Mouse (Mus musculus) kidney, postnatal 36 days (tissue): ENCODE results near the gene Adamtsl3.
A peak's percentile ranks its signal among the peaks of the same experiment; 100 is the strongest.

Source experiments
- DNase-seq, 2 experiments: peaks; one replicate each; pipeline ENCODE4 v3.0.0; 2021 to 2022; ENCODE audit warnings: mixed read lengths in 2 of 2

Gene Adamtsl3

GRCm38 (mm10) chr7:82423602-82424001 is 88.1 kb downstream of the Adamtsl3 start:
- DNase-seq = no peak

GRCm38 (mm10) chr7:82424281-82424680 is 88.8 kb downstream of the Adamtsl3 start:
- DNase-seq = no peak

GRCm38 (mm10) chr7:82425374-82425773 is 89.9 kb downstream of the Adamtsl3 start:
- no peak for DNase-seq

GRCm38 (mm10) chr7:82429447-82429846 is 94.0 kb downstream of the Adamtsl3 start:
- DNase-seq = no peak

DNA sequence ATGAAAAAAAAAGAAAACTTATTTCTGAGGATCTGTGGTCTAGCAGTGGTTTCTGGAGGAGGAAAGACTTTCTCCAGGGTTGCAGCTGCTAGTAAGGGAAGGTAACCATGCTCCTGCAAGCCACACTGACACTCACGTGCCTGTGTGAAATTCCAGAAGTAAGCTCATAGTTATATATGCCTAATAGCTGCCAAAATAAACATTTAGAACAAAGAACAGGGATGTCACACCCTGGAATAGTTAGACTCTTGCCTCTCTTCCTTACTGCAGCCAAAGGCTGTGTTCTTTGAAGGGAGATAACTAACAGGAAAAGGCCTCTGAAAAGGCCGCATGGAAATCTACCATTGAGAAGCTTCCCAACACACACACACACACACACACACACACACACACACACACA is 96.1 kb downstream of the Adamtsl3 start:
- no peak for DNase-seq

- DNase-seq = no peak
Measured at GRCm38 (mm10) chr7:82433226-82433625, 97.7 kb downstream of the Adamtsl3 start.

- no peak for DNase-seq
Measured at GRCm38 (mm10) chr7:82458376-82458775, 122.9 kb downstream of the Adamtsl3 start.

DNA sequence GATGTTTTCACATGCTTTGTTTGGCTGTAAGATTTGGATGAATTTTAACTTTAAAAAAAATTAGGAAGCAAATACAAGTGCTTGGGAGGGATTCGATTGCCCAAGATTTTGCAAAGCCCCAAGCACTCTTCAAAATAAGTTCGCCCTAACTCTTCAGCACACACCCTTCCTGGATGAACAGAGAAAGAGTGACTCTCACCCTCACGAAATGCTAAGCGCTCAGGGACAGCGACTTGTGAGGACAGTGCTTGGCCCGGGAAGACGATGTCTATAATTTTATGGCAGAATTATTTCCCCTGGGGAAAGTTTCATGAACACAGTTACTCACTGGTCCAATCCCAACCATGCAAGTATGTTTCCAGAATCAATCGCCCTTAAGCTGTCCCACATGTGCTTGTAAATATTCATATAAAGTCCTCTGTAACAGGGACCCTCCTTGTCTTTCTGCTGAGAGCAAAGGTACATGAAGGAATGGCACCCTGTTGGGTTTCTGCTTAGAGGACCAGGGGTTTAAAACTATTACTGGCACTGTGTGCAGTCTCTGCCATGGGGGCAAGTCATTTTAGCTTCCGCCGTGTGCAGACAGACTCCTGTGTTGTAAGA is 127.5 kb downstream of the Adamtsl3 start:
- DNase-seq = no peak

GRCm38 (mm10) chr7:82464364-82464763 is 128.9 kb downstream of the Adamtsl3 start:
- DNase-seq = no peak

- peak in 1 of 2 experiments; percentile 3 for DNase-seq
Measured at GRCm38 (mm10) chr7:82465437-82465836, 129.9 kb downstream of the Adamtsl3 start.

- no peak for DNase-seq
Measured at GRCm38 (mm10) chr7:82476441-82477221, 141.1 kb downstream of the Adamtsl3 start.

- no peak for DNase-seq
Measured at GRCm38 (mm10) chr7:82478461-82478860, 143.0 kb downstream of the Adamtsl3 start.

DNA sequence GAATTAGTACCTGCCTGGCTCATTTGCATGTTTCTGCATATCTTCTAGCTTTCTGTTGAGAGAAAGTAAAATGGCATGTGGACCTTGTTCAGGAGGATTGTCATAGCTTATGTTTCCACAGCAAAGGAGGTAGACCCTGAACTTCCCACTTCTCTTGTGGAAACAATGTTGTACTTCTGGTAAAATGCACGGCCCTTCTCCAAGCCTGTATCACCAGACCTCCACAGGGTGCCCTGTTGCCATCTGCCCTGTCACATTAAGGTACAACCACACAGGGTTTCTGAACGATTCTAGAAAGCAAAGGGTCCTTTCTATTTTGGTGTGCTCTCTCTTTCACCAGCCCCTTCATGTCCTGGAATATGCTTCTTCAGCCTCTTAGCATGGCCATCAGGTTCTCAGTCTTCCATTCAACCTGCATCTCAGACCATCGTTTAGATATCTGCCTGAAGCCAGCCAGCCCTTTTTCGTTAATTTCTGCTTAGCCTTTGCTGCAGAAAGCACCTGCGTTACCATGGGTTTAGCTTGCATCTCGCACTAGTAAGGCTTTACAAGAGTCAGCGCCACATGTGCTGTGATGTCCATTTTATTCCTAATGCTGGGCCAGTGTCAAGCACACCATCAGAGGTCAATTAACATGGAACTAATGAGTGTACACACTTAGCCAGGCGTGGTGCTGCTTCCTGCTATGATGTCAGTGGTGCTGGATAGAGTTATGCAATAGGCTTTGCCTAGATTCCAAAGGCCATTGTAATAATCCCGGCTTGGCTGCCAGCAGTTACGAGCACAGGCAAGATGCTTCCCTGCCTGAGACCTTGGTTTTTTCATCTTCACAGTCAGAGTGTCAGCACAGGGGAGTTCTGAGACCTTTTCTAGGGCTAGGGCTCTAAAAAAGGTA is 143.6 kb downstream of the Adamtsl3 start:
- DNase-seq = peak; percentile 32 to 44

DNA sequence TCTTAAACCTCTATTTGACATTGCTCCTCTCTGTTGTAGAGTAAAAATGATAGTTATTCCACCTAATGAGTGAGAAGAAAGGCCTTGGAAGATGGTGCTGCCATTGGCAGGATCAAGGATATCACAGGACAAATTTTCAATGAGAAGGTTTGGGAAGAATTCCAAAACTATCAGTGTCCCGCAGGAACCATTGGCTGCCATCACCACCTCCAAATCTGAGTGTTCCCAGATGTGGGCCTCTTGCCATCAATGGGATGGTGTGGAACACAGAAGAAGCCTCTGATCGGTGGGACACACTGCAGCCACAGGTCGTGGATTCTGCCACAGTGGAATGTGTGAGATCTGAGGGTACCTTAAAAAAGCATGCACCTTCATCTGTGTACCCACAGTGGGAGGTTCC is 147.9 kb downstream of the Adamtsl3 start:
- DNase-seq = no peak

- DNase-seq = no peak
Measured at GRCm38 (mm10) chr7:82484834-82485233, 149.3 kb downstream of the Adamtsl3 start.

DNA sequence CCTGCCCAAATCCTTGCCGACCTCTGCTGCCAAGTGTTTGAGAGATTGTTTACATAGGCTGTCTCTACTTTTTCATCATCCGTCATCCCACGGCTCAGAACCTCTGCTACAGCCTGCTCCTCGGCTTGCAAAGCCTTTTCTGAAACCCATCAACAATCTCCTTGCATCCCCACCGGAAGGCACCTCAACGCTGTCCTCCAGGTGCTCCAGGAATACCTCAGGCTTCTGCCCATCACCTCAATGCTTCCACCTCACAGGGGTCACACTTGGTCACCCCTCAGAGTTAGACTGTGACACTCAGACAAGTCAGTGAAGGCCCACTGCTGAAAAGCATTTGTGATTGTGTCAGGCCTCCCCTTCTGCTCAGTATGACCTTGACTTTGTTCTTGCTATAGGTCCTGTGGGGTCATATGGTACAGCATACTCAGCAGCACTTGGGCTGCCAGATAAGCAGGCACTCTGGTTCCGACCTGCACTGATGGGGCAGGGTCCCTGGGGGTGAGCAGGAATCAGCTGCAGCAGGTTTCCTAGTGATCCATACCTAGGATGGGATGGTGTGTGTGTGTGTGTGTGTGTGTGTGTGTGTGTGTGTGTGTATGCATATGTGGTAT is 150.0 kb downstream of the Adamtsl3 start:
- no peak for DNase-seq

DNA sequence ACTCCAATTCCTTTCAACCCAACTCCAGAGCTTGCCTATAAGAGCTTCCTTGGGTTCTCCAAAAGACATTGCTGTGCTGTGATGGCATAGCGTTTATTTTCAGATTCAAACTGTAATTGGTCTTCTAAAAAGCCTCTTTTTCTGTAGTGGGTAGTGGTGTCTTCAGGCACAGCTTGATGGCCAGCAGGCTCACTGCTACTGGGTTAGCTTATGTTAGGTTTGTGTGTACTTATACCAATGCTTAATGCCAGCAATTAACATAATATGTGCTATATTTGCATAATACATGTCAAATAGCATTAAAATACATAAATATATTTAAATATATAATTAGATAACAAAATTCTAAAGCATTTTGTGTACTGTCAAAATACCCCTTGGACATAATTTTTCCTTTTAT is 155.5 kb downstream of the Adamtsl3 start:
- no peak for DNase-seq

DNA sequence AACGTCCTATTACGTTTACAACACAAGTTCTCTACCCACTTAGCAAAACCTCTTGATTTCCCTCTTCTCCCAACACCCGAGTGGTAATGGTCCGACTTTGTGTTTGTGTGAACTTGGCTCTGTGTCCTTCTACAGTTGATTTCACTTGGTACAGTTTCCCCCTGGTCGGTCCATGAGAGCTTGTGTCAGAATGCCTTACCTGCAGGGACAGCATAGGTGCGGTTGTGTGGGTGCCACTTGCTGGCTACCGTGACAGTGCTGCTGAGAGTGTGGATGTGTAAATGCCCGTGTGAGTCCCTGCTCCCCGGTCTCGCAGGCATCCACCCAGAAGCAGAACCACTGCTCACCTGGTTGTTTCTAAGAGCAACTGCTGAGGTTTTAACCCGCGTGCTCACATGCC is 157.4 kb downstream of the Adamtsl3 start:
- no peak for DNase-seq

DNA sequence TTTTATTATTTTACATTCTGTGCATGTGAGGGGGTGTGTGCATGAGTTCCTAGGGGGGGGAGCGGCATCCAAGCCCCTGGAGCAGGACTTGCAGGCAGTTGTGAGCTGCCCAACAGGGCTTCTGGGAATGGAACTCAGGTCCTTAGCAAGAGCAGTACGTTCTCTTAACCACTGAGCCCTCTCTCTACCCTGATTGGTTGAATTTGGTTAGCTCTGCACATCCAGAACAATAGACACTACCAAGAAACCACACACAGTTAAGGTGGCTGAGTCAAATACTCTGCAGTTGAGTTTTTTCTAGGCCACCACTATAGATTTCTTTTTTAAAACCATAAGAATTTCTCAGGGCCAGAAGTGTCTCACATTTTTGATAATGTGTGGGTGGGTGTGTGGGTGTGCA is 158.7 kb downstream of the Adamtsl3 start:
- DNase-seq = no peak

- no peak for DNase-seq
Measured at GRCm38 (mm10) chr7:82497064-82497463, 161.6 kb downstream of the Adamtsl3 start.

- DNase-seq = no peak
Measured at GRCm38 (mm10) chr7:82501306-82501705, 165.8 kb downstream of the Adamtsl3 start.

DNA sequence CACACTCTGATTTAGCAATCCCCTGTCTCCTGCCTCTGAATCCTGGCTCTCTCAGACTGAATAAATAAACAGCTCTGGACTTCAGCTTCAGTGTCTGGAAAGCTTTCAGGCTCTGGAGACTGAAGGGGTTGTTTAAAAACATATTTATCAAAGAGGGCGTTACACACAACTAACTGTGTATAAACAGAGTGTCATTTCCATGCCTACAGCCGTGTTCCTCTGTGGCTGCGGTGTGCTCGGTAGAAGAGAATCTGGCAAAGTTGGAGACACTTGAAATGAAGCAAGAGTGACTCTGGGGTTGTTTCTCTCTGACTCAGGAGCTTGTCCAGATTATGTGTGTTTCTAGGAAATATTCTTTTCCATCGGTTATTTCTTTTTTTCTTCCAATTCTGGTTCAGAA is 167.0 kb downstream of the Adamtsl3 start:
- DNase-seq = no peak

DNA sequence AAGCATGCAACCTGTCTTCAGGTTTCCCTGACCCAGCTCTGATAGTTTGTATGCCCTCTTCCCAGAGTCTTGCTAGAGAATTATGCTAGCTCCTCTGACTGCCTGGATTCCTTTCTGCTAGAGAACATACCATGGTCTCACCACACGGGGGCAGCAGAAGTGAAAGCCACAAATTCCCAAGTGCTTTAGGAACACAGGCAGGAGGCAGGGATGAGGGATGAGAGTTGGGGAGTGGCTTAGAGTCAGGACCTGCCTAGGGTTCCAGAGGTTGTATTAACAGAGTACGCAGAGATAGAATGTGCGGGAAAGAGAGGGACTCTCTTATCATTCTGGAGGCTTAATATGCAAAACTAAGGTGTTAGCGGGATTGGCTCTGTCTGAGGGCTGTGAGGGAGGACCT is 168.6 kb downstream of the Adamtsl3 start:
- DNase-seq = peak; percentile 28 to 74
